In genomic region chr12:35503586-35503985, GRCm38 (mm10) we compare ENCODE assay signal across 13 mouse cellular contexts. TPM values are rescaled to one million over a fixed set of nuclear protein-coding genes. Genes with fewer than 3 reads are reported as not detected.
DNase-seq lines count a peak whose midpoint lies in the region; ATAC-seq and TF ChIP-seq lines count a peak whose summit lies in the region.
"Had no signal": no experiment of that assay in that cellular context is flagged by ENCODE, and none has a peak within 500 bp of the region (broad histone marks: within the 10 kb centered on the region; RNA-seq: fewer than 3 reads in every experiment).

No protein-coding gene starts in this region.

- ATAC-seq in heart, postnatal 0 days (ENCODE audit: insufficient read depth, low read depth) = no peak
- ATAC-seq in lung, embryonic 14.5 days (ENCODE audit: insufficient read depth) = no peak
- no peak for ATAC-seq in granulocyte monocyte progenitor cell, adult 5-6 weeks (replicated peaks; ENCODE audit: poor library complexity, severe bottlenecking)
- no peak for ATAC-seq in CD4-positive, CD25-positive, alpha-beta regulatory T cell, adult 4 months

- no peak overlapping the region for H3K9ac ChIP-seq in heart, postnatal 0 days (replicated peaks; ENCODE audit: low read depth, low read length)
- H3K9ac ChIP-seq in lung, embryonic 14.5 days = no peak overlapping the region

- H3K36me3 ChIP-seq in heart, postnatal 0 days (replicated peaks; ENCODE audit: control insufficient read depth, insufficient read depth, low read length) = peaks cover 9% of the 10 kb centered on the region; the same call in 1 of the 2 replicates
- peaks cover 24% of the 10 kb centered on the region; the same call in 1 of the 2 replicates for H3K36me3 ChIP-seq in lung, embryonic 14.5 days (ENCODE audit: insufficient read depth)
- H3K36me3 ChIP-seq in small intestine, adult 2 months (ENCODE audit: control insufficient read depth, insufficient read depth, low read length) = peaks cover 54% of the 10 kb centered on the region

- 80% methylated on average over 7 of the region's 7 CpGs for WGBS in heart, postnatal 0 days
- WGBS in lung, embryonic 14.5 days = 73% methylated on average over 7 of the region's 7 CpGs
- 85% methylated on average over 7 of the region's 7 CpGs for WGBS in bone marrow, adult 2 months
- 85% methylated on average over 7 of the region's 7 CpGs for WGBS in small intestine, adult 2 months

- TF ChIP-seq POLR2A in bone marrow, adult 2 months (IDR thresholded peaks at IDR 0.05; ENCODE audit: borderline replicate concordance, control insufficient read depth, low read depth, low read length) = no peak
- no peak for TF ChIP-seq POLR2A in small intestine, adult 2 months (IDR thresholded peaks at IDR 0.05; ENCODE audit: low read depth, low read length)

- H3K9me3 ChIP-seq in heart, postnatal 0 days (replicated peaks; ENCODE audit: control insufficient read depth, low read length) = no peaks in the 10 kb centered on the region
- no peaks in the 10 kb centered on the region for H3K9me3 ChIP-seq in lung, embryonic 14.5 days (ENCODE audit: low read depth, low read length)
- H3K9me3 ChIP-seq: hindbrain, embryonic 10.5 days had no signal

- no peaks in the 10 kb centered on the region for H3K27me3 ChIP-seq in heart, postnatal 0 days (ENCODE audit: control insufficient read depth, insufficient read depth, low read length)
- H3K27me3 ChIP-seq in lung, embryonic 14.5 days (ENCODE audit: insufficient read depth, low read length) = no peaks in the 10 kb centered on the region
- H3K27me3 ChIP-seq in small intestine, adult 2 months (ENCODE audit: control insufficient read depth, insufficient read depth, low read length) = no peaks in the 10 kb centered on the region

- no peaks in the 10 kb centered on the region for H3K4me1 ChIP-seq in heart, postnatal 0 days (ENCODE audit: control insufficient read depth, insufficient read depth)
- H3K4me1 ChIP-seq in lung, embryonic 14.5 days (ENCODE audit: insufficient read depth) = no peaks in the 10 kb centered on the region
- no peaks in the 10 kb centered on the region for H3K4me1 ChIP-seq in bone marrow, adult 2 months (ENCODE audit: control insufficient read depth, insufficient read depth, low read length)
- no peaks in the 10 kb centered on the region for H3K4me1 ChIP-seq in small intestine, adult 2 months (ENCODE audit: control insufficient read depth, insufficient read depth, insufficient read length, low read length)
- H3K4me1 ChIP-seq: hindbrain, embryonic 10.5 days had no signal

- H3K4me3 ChIP-seq in heart, postnatal 0 days (ENCODE audit: low read depth, low read length) = no peak overlapping the region
- H3K4me3 ChIP-seq in lung, embryonic 14.5 days (ENCODE audit: low read depth, low read length) = no peak overlapping the region
- H3K4me3 ChIP-seq in bone marrow, adult 2 months (replicated peaks; ENCODE audit: control insufficient read depth, low read depth, low read length) = no peak overlapping the region
- H3K4me3 ChIP-seq in small intestine, adult 2 months (ENCODE audit: low read depth, low read length) = no peak overlapping the region
- H3K4me3 ChIP-seq: hindbrain, embryonic 10.5 days had no signal

- peak; percentile 45 for TF ChIP-seq CTCF in heart, postnatal 0 days (IDR thresholded peaks at IDR 0.05; ENCODE audit: low read depth)
- peak; percentile 59 for TF ChIP-seq CTCF in lung, embryonic 14.5 days (IDR thresholded peaks at IDR 0.05; ENCODE audit: low read depth)
- TF ChIP-seq CTCF in bone marrow, adult 2 months (IDR thresholded peaks at IDR 0.05; ENCODE audit: control insufficient read depth, insufficient read depth, low read length) = 0 out of 2 replicates have a peak, but pooled peaks have one; percentile 26
- peak; percentile 39; the same call in 1 of the 2 replicates for TF ChIP-seq CTCF in small intestine, adult 2 months (IDR thresholded peaks at IDR 0.05; ENCODE audit: extremely low read depth, insufficient read length, insufficient replicate concordance, low read depth, low read length)

- no peak for TF ChIP-seq EP300 in heart, postnatal 0 days (IDR thresholded peaks at IDR 0.05; ENCODE audit: low read depth)

- no peak overlapping the region for H3K4me2 ChIP-seq in heart, postnatal 0 days (ENCODE audit: low read depth, low read length)
- H3K4me2 ChIP-seq in lung, embryonic 14.5 days = no peak overlapping the region

- DNase-seq in heart, postnatal 0 days (ENCODE audit: low spot score) = no peak
- no peak for DNase-seq in heart, postnatal 4 days
- peak; percentile 46 for DNase-seq in lung, embryonic 14.5 days
- no peak for DNase-seq in lung, postnatal 14 days
- DNase-seq: cerebellum, postnatal 10 days; gastrocnemius, postnatal 10 days; right cerebral cortex, postnatal 14 days had no signal

- H3K27ac ChIP-seq in heart, postnatal 0 days (ENCODE audit: low read depth) = no peak overlapping the region
- H3K27ac ChIP-seq in lung, embryonic 14.5 days (ENCODE audit: low read depth) = no peak overlapping the region
- no peak overlapping the region for H3K27ac ChIP-seq in bone marrow, adult 2 months (ENCODE audit: control insufficient read depth, insufficient read depth, low read depth, low read length, poor library complexity)
- H3K27ac ChIP-seq in small intestine, adult 2 months (ENCODE audit: insufficient read depth, low read depth, low read length) = no peak overlapping the region
- H3K27ac ChIP-seq: hindbrain, embryonic 10.5 days had no signal

RNA-seq across cellular contexts. Expression of gene Ahr, which starts 31.3 kb away (rescaled TPM):
- 6.6 and 7.1 TPM in 2 replicates for total RNA-seq in heart, postnatal 0 days (2014; rRNA removed; ENCODE audit: low replicate concordance)
- polyA plus RNA-seq in heart, postnatal 0 days (2015; fragmentation: Nextera tagmentation; extraction: Ambion mirVana) = 1.2 and 1.8 TPM in 2 replicates
- total RNA-seq in heart, postnatal 4 days (2021) = 1 to 10 TPM; 4.8 to 5.6 TPM
- 21.5 and 24.1 TPM in 2 replicates for polyA plus RNA-seq in lung, embryonic 14.5 days (2014; fragmentation: Nextera tagmentation; extraction: Ambion mirVana)
- polyA plus RNA-seq in bone marrow, adult 2 months (2011; ENCODE audit: insufficient read depth, insufficient read length, low replicate concordance, missing spikeins) = 0.18 and 1.4 TPM in 2 replicates
- polyA plus RNA-seq in small intestine, adult 2 months (2012; rRNA removed) = 3.6 and 6.2 TPM in 2 replicates
- total RNA-seq in granulocyte monocyte progenitor cell, adult 5-6 weeks (2014; fragmentation: Nextera tagmentation) = 2.5 and 3.8 TPM in 2 replicates
- 1.3 and 1.5 TPM in 2 replicates for total RNA-seq in granulocyte monocyte progenitor cell, adult 5-6 weeks (2017)
- 1 to 10 TPM; 3.3 to 5.8 TPM for polyA plus RNA-seq in CD4-positive, CD25-positive, alpha-beta regulatory T cell, adult 4 months (2017; shearing (Covaris generic))
- total RNA-seq: MEL had no signal
